Mouse (Mus musculus) embryonic stem cell, embryonic (primary cell): ENCODE results near the gene Mpzl1.

Experiments used
- CTCF ChIA-PET, 4 experiments: fragments of 300-600 bp in 2 of 4; fragments of 350-600 bp in 2 of 4; sonication (Branson Sonifier 250); formaldehyde crosslinking; loops; one replicate each; lab custom pipeline; 2022; ENCODE audit warnings: inconsistent platforms in 2 of 4; lab: Charles Lee
- POLR2A ChIA-PET, 4 experiments: fragments of 300-600 bp in 2 of 4; fragments of 350-600 bp in 2 of 4; sonication (Branson Sonifier 250); formaldehyde crosslinking; loops; one replicate each; lab custom pipeline; 2022; ENCODE audit warnings: antibody characterized with exemption in 4 of 4, inconsistent platforms in 1 of 4; lab: Charles Lee

Gene Mpzl1

DNA sequence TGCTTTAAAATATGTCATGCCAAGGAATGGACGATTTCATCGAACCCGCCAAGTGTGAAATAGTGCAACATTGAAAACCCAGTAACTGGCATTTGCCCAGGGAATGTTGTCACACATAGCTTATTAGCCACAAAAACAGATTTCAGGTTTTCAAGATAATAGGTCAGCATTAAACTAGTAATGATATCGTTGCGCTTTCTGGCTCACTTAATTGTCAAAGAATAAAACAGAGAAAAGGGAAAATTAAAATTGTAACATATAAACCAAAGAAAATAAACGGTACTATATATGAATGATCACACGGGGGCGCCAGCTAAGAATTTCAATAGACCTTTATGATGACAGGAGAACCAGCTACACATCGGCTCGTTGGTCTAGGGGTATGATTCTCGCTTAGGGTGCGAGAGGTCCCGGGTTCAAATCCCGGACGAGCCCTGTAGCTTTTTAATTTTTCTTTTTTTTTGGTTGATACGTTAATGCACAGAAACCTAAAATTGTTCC is 7.0 kb upstream of the Mpzl1 start:
- ChIA-PET CTCF (interaction anchor here in 3 of 4 experiments (0.7 to 1.8 kb wide), 13 partner anchors 10 to 181 kb away, joined by 3 to 6 read pairs (median 4); partner anchors contain the start of gene Mpc2 (in 1 of the 3)), POLR2A (interaction anchor here (0.6 to 8.7 kb wide), 36 partner anchors 7 to 501 kb away, joined by 3 to 124 read pairs (median 4); partner anchors contain the start of genes Mpc2 (in 3 of the 4), Dcaf6 (in 2 of the 4), Mpzl1 (in 2 of the 4) and Creg1 (in 1 of the 4))

DNA sequence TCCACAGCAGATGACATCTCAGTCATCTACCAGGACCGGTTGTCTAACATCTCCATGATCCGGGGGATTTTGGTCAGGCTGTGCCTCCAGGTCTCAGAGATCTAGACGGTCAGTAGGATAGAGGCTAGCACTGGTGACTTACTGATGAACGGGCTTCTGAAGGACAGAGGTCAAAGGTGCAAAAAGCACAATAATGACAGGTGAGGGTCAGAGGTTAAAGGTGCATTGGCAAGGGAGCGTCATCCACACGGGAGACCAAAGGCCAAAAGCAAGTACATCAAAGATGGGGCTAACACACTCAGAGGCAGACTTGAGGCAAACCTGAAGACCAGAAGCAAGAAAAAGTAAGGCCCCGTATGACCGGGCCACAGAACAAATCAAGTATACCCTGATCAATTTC is 2.0 kb upstream of the Mpzl1 start:
- POLR2A ChIA-PET = interaction anchor here in 1 of 4 experiments (0.6 to 1.0 kb wide), 2 partner anchors 19 to 30 kb away, joined by 4 to 7 read pairs; no protein-coding TSS in a partner anchor
- CTCF ChIA-PET = interaction anchor here in 1 of 4 experiments (0.5 kb wide), 1 partner anchor 400 kb away, joined by 5 read pairs; no protein-coding TSS in a partner anchor

DNA sequence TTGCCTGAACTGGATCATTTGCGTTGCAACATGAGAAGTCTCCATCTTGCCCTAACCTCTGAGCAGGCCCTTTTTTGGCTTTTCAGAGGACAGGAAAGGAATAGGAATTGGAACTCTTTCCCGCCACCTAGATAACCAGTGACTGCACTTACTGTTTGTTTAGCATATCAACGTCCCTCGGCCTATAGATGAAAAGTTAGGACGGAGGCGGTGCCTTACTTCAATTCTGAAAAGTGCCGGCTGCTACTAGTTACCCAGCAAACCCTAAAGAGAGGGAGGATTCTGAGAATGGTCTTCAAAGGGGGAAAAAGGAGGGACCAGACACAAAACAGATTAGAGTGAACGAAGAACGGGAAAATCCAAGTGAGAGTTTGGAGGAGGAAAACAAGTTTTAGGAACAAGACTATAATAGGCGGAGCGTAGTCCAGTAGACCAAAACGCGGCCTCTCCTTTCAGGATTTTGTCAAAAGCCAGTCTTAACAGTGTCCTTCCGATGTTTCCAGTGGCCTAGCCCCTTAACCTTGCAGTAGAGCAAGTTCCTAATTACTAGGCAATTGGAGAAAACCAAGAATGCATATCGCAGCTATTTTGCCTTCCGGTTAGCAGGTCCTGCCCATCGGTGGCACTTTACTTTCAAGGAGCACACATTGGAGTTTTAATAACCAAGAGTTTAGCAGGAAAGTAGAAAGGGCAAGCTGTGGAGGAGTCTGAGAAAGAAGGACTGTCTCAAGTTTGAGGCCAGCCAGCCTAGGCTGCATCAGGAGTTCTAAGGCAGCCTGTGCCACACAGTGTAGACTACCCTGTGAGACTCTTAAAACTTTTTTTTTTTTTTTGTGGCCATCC is 938 bp upstream of the Mpzl1 start:
- ChIA-PET CTCF (interaction anchor here in 1 of 4 experiments (1.0 kb wide), 2 partner anchors 20 to 367 kb away, joined by 4 read pairs; partner anchors contain the start of gene Pou2f1), POLR2A (interaction anchor here (0.5 to 5.9 kb wide), 25 partner anchors 10 to 1176 kb away, joined by 3 to 125 read pairs (median 6); partner anchors contain the start of genes Dcaf6 (in 3 of the 4), Mpc2 (in 3 of the 4), Atp1b1 (in 1 of the 4) and Dusp27 (in 1 of the 4))

DNA sequence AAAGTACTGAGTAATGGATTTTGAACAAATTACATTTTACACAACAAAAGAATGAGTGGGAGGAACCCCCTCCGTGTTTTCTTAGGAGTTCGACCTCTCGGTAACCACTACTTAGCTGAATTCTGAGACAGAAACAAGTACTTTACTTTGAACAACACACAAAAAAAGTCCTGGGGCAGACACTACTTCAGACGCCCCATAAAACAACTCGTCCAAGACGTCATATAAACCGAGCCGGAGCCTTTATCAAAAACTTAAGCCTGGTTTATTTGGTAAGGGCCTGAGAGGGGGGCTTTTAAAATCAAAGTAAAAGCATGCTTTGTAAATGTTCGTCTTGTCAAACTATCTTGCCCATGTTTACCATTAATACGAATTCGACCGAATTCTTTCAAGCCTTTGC is 993 bp downstream of the Mpzl1 start:
- POLR2A ChIA-PET = interaction anchor here (0.8 to 5.9 kb wide), 38 partner anchors 9 to 1326 kb away, joined by 3 to 125 read pairs (median 6); partner anchors contain the start of genes Blzf1 (in 1 of the 4), Creg1 (in 1 of the 4), Dcaf6 (in 1 of the 4) and Dusp27 (in 1 of the 4)
- CTCF ChIA-PET = interaction anchor here in 1 of 4 experiments (1.0 to 1.1 kb wide), 2 partner anchors 12 to 22 kb away, joined by 3 to 4 read pairs; no protein-coding TSS in a partner anchor

DNA sequence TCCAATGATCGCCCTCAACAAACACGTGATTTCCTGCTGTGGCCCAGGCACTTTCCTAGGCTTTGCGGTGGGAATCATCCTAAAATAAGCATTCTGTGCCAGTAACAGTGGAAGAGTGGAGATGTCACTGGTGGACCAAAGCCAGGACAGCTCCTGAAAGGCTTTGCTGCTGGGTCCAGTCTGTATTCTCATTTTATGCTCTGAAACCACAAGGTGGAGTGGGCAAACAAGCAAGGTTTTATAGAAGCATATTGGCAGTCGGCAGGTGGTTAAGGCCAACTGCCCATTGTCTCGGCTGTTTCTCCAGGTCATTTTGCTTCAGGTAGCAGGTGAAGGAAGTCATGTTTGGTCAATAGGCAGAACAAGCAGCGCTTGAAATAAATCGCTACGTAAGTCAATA is 3.2 kb downstream of the Mpzl1 start:
- ChIA-PET POLR2A (interaction anchor here in 3 of 4 experiments (1.0 to 5.9 kb wide), 15 partner anchors 9 to 171 kb away, joined by 3 to 125 read pairs (median 8); partner anchors contain the start of genes Dcaf6 (in 2 of the 3) and Mpc2 (in 2 of the 3)), CTCF (no interaction called here)

DNA sequence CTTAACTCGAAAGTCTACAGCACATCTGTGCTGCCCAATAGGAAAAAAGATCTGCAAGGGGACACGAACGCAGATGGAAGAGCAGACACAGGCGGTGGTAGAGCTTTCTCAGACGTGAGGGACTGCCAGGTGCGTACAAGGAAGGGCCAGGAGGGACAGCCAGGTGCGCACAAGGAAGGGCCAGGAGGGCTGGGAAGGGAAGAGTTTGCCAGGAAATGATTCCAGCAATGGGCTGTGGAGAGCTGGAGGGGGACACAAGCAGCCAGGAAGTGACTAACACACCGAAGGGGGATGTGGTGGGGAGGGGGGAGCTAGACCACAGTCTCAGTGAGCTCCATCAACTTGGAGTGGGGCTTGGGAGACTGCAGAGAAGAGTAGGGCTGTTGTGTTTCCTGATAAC is 4.4 kb downstream of the Mpzl1 start:
- POLR2A ChIA-PET = interaction anchor here (0.7 to 5.9 kb wide), 29 partner anchors 8 to 169 kb away, joined by 3 to 125 read pairs (median 5); partner anchors contain the start of genes Dcaf6 (in 2 of the 4) and Mpc2 (in 2 of the 4)
- CTCF ChIA-PET = interaction anchor here in 3 of 4 experiments (0.8 to 1.3 kb wide), 4 partner anchors 11 to 46 kb away, joined by 3 read pairs; no protein-coding TSS in a partner anchor

DNA sequence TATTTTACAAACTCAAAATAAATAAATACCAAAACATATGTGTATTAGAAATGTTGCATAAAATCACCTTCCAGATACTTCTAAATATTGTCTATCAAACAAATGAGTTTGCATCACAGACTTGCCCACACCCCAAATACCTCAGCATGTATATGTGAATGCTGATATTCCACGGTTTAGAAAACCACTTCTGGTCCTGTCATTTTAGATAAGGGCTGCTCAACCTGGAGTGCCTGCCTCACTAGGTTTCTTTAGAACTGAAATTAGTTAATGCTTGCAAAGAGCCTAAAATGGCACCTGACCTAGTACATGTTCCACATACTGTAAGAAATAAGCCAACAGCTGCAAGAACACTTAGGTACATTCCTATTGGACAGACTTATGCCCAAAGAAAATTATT is 5.7 kb downstream of the Mpzl1 start:
- CTCF ChIA-PET = no interaction called here

DNA sequence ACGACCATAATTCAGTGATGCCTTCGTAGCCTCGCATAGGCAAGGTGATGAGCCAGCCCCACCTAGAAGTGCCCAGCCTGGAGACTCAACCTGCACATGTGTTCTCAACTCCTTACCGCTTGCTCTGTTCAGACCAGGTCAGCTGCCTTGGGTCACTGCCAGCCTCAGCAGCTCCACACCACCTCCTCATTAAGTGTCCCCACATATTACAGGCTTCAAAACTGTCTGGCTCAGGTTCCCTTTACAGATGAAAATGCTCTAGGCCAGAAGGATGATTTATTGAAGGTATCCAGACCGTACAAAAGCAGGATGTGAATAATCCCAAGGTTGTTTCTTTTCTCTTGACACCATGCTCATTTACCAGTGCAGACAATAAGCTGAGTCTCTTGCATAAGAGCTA is 8.4 kb downstream of the Mpzl1 start:
- ChIA-PET CTCF (no interaction called here), POLR2A (interaction anchor here in 3 of 4 experiments (1.0 to 3.2 kb wide), 9 partner anchors 8 to 16 kb away, joined by 3 to 15 read pairs (median 5); partner anchors contain the start of gene Mpzl1 (in 2 of the 3))

More for the DNA sequence above, 5.7 kb downstream of the Mpzl1 start:
- POLR2A ChIA-PET = interaction anchor here in 2 of 4 experiments (3.1 to 3.4 kb wide), 5 partner anchors 11 to 168 kb away, joined by 12 to 24 read pairs (median 13); partner anchors contain the start of genes Dcaf6 (in 1 of the 2) and Mpc2 (in 1 of the 2)

DNA sequence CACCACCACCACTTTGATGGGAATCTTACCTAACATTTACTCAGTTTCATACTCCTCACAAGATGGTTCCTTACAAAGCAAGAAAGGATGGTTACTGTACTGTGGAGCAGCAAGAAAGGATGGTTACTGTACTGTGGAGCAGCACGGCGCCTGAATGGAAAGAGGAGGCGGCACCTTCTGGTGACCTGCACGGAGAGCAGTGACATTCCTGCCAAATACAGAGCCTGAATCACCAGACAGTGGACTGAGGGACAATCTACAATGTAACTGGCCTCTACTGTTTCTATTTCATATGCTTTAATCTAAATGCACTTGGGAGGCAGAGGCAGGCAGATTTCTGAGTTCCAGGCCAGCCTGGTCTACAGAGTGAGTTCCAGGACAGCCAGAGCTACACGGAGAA is 9.3 kb downstream of the Mpzl1 start:
- POLR2A ChIA-PET = interaction anchor here in 3 of 4 experiments (0.8 to 2.0 kb wide), 4 partner anchors 9 to 16 kb away, joined by 3 to 8 read pairs (median 3); partner anchors contain the start of gene Mpzl1 (in 2 of the 3)
- CTCF ChIA-PET = no interaction called here

DNA sequence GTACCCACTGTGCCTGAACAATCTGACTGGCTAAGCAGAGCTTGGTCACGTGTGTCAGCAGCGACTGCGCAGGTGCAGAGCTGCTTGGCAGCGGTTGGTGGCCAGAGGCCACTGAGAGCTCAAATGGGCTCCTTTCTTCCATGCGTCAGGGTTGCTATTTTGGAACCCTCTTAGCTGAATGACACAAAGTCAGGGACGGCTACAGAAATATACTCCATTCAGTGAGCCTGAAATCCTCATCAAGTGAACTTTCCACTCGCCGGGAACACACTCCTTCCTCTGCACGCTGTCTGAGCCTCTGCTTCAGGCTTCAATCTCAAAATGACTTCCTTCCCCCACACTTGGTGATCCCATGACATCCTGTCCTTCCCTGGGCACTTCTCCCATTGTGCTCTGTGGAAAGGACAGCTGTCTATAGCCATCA is 16.1 kb downstream of the Mpzl1 start:
- POLR2A ChIA-PET = interaction anchor here (0.5 to 12.5 kb wide), 34 partner anchors 8 to 434 kb away, joined by 3 to 125 read pairs (median 4); partner anchors contain the start of genes Mpzl1 (in 4 of the 4), Dcaf6 (in 3 of the 4), Mpc2 (in 3 of the 4) and Creg1 (in 1 of the 4)
- CTCF ChIA-PET = interaction anchor here in 3 of 4 experiments (0.6 to 1.1 kb wide), 6 partner anchors 21 to 1757 kb away, joined by 3 to 12 read pairs (median 4); no protein-coding TSS in a partner anchor

DNA sequence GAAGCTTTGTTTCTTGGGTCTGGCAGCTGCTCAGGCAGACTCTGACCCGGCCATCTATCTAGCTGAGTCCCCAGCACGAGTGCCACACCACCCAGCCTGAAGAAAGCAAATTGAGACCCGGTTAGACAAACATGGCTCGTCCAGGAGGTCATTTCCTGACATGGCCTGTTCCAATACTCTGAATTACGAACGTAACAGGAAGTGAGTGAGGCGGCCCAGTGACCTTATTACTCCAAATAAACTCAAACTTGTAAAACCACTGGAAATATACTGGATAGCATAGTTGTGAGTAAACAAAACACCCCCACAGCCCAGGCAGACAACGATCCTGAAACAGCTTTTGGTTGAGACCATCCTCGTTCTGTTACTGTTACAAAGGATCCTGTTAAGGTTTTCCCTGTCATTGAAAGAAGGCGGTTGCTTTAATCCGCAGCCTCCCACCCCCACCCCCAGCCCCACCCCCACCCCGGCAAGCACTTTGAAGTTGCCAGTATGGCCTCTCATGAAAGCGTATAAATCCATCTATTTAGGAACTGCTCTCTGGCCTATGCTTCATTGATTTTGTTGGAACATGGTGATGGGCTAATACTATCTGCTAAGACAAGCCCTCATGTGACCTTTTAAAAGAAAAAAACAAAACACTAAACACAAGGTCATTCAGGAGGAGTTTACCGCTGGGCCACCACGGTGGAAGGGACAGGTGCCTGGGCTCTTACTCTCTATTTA is 17.0 kb downstream of the Mpzl1 start:
- POLR2A ChIA-PET = interaction anchor here (0.5 to 12.5 kb wide), 39 partner anchors 7 to 1666 kb away, joined by 3 to 125 read pairs (median 4); partner anchors contain the start of genes Mpzl1 (in 4 of the 4), Dcaf6 (in 3 of the 4), Mpc2 (in 3 of the 4) and Creg1 (in 2 of the 4)
- CTCF ChIA-PET = interaction anchor here in 3 of 4 experiments (0.6 to 1.0 kb wide), 4 partner anchors 21 to 1758 kb away, joined by 3 to 12 read pairs (median 4); no protein-coding TSS in a partner anchor

DNA sequence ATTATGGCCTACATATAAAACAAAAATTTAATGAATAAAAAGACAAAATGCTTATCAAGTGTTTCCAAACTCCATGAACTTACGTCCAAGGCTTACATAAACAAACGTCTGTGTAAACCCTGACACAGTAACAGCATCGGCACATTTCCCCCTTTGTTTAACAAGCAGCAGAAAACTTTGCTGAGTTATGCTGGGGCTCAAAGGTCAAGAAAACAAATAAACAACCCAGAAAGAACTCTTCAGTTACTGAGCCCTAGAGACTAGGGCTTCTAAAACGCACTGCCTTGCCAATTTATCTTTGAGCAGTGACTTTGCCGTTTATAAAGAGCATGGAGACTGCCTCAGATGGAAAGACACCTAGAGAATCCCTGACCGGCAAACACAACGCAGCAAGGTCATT is 17.7 kb downstream of the Mpzl1 start:
- ChIA-PET POLR2A (interaction anchor here (0.6 to 12.5 kb wide), 24 partner anchors 7 to 156 kb away, joined by 3 to 125 read pairs (median 8); partner anchors contain the start of genes Mpzl1 (in 3 of the 4), Dcaf6 (in 2 of the 4), Mpc2 (in 2 of the 4) and Creg1 (in 1 of the 4)), CTCF (no interaction called here)

DNA sequence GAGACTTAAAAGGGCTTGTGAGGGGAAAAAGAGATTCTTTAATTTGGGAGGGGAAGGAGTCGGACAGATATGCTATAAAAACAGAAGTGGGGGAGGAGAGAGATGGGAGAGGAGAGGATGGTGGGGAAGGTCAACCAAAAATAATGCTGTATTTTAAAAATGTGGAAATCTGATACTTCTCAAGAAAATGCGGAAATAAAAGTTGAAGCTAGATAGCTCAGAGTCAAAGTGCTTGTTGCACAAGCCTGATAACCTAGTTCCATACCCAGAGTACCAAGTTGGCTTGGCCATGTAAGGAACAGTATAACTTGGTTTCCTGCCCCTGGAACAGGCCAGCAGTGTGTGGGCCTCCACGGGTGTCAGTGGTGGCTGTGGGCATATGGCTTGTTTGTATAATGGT is 19.5 kb downstream of the Mpzl1 start:
- ChIA-PET CTCF (interaction anchor here in 2 of 4 experiments (1.0 to 2.5 kb wide), 3 partner anchors 27 to 40 kb away, joined by 3 to 10 read pairs (median 4); no protein-coding TSS in a partner anchor), POLR2A (interaction anchor here (0.7 to 12.5 kb wide), 30 partner anchors 9 to 1160 kb away, joined by 3 to 125 read pairs (median 5); partner anchors contain the start of genes Mpzl1 (in 3 of the 4), Dcaf6 (in 1 of the 4), Mpc2 (in 1 of the 4) and Tiprl (in 1 of the 4))

DNA sequence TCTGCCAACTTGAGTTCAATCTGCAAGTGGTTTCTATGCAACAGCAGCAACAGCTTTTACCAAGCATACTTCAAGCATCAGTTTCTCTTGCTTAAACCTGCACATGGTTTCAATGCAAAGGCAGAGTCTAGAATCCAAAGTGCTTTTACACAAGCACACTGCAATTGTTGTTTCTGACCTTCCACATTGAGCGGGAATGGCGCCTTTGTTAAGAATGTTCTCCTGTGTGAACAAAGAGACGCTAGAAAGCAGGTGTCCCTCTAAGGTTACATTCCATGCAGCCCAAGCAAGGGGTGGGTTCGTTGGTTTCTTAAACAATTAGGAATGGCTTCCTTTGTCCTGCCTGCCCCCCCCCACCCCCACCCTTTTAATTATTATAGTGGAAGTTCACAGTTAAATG is 20.4 kb downstream of the Mpzl1 start:
- ChIA-PET POLR2A (interaction anchor here in 3 of 4 experiments (0.6 to 12.5 kb wide), 20 partner anchors 8 to 529 kb away, joined by 3 to 125 read pairs (median 4); partner anchors contain the start of gene Mpzl1 (in 3 of the 3)), CTCF (interaction anchor here in 2 of 4 experiments (1.1 to 2.5 kb wide), 2 partner anchors 27 to 41 kb away, joined by 4 to 10 read pairs; no protein-coding TSS in a partner anchor)

DNA sequence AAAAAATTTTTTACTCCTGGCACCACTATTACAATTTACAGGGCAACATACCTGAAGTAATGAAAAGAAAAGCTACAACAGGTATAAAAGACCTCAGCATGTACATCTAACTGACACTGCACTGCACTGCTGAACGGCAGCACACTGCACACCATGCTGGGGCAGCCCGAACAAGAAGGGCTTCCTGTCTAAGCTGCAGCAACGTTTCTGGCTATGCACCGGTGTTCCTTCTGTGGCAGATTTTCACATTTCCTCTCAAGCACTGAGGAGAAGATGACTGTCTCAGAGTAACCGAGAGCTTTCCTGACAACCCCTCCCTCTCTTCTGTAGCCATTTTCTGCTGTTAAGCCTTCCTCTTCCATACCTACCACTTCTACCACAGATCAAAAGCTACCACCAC is 21.6 kb downstream of the Mpzl1 start:
- POLR2A ChIA-PET = interaction anchor here in 2 of 4 experiments (0.5 to 12.5 kb wide), 19 partner anchors 9 to 1738 kb away, joined by 3 to 125 read pairs (median 5); partner anchors contain the start of gene Mpzl1 (in 2 of the 2)

More for the DNA sequence above, 21.6 kb downstream of the Mpzl1 start:
- CTCF ChIA-PET = interaction anchor here in 1 of 4 experiments (1.2 kb wide), 1 partner anchor 42 kb away, joined by 6 read pairs; no protein-coding TSS in a partner anchor
